Mouse (Mus musculus) midbrain, embryonic 13.5 days (tissue): ENCODE measurements around the gene Zfand3. TPM values are rescaled to one million over a fixed set of nuclear protein-coding genes. Genes with fewer than 3 reads are reported as not detected.

Experiments
- ATAC-seq: fragments of 200-750 bp; cut with Nextera tagmentation; 2 replicates; pipeline ENCODE4 v1.8.0; 2017; ENCODE audit warnings: mild to moderate bottlenecking, moderate TSS enrichment, moderate library complexity
- H3K27ac ChIP-seq: fragments of 300-500 bp; sonication (generic); 2 replicates; pipeline ENCODE4 v1.5.1; 2015; ENCODE audit warnings: inconsistent platforms, mild to moderate bottlenecking, moderate library complexity
- H3K27me3 ChIP-seq: fragments of 300-500 bp; sonication (generic); 2 replicates; pipeline ENCODE4 v1.6.1; 2015; ENCODE audit warnings: mild to moderate bottlenecking, inconsistent platforms
- H3K36me3 ChIP-seq: fragments of 300-500 bp; sonication (generic); 2 replicates; pipeline ENCODE4 v1.6.1; 2015; ENCODE audit warnings: mild to moderate bottlenecking, inconsistent platforms
- H3K4me1 ChIP-seq: fragments of 300-500 bp; sonication (generic); replicated peaks from 2 replicates; pipeline ENCODE4 v1.6.1; 2015; ENCODE audit warnings: inconsistent platforms
- H3K4me2 ChIP-seq: fragments of 300-500 bp; sonication (generic); replicated peaks from 2 replicates; pipeline ENCODE4 v1.6.1; 2015; ENCODE audit warnings: moderate library complexity, mild to moderate bottlenecking, inconsistent platforms
- H3K4me3 ChIP-seq: fragments of 300-500 bp; sonication (generic); replicated peaks from 2 replicates; pipeline ENCODE4 v1.5.1; 2015; ENCODE audit warnings: mild to moderate bottlenecking, inconsistent platforms
- H3K9ac ChIP-seq: fragments of 300-500 bp; sonication (generic); replicated peaks from 2 replicates; pipeline ENCODE4 v1.6.1; 2015; ENCODE audit warnings: mild to moderate bottlenecking, inconsistent platforms
- H3K9me3 ChIP-seq: fragments of 300-500 bp; sonication (generic); 2 replicates; pipeline ENCODE4 v1.6.1; 2016; ENCODE audit warnings: mild to moderate bottlenecking, inconsistent platforms
- WGBS: fragments of 180-500 bp; shearing (Covaris S2); methylation state at CpG from one replicate; pipeline ENCODE4 v1.1.7; 2015; 5-methylcytosine and 5-hydroxymethylcytosine counted together
- polyA plus RNA-seq: library from polyadenylated mRNA; unstranded; fragments of >200 nt; fragmentation: Nextera tagmentation; extraction: Ambion mirVana; gene quantifications from 2 replicates; pipeline ENCODE4 v1.2.1, GENCODE M21; 2015

Zfand3 gene
- polyA plus RNA-seq, 1 experiment from 2014 or later = 85.4 TPM

- Histone ChIP-seq H3K9ac (no peak overlapping the region), H3K36me3 (no peaks in the 10 kb centered on the region), H3K4me1 (no peaks in the 10 kb centered on the region), H3K27me3 (no peaks in the 10 kb centered on the region), H3K4me3 (no peak overlapping the region), H3K9me3 (0 out of 2 replicates have a peak, but pooled peaks cover 3% of the 10 kb centered on the region), H3K27ac (no peak overlapping the region), H3K4me2 (no peak overlapping the region)
- WGBS = 80% methylated on average over 5 of the region's 5 CpGs
- no peak for ATAC-seq
These were observed 21.3 kb upstream of the Zfand3 start for GRCm38 (mm10) chr17:29983190-29983589.

DNA sequence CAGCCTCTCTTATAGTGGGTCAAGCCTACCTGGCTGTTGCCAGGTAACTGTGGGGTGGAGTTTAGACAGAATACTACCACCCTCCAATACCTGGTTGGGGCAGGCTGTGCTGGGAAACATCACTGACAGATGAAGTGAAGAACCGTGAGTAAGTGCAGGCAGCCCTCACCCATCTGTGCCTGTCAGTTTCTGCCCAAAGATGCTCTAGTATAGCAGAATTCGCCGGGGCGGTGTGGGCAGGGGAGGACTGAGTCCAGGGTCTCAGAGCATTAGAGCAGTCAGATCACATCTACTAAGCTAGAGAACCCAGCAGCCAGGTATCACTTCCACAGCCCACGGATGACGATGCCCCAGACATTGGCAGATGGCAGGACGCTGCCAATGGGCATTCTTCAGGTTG is 19.6 kb upstream of the Zfand3 start:
- no peak for ATAC-seq
- Histone ChIP-seq H3K4me2 (no peak overlapping the region), H3K9me3 (0 out of 2 replicates have a peak, but pooled peaks cover 3% of the 10 kb centered on the region), H3K9ac (no peak overlapping the region), H3K27me3 (no peaks in the 10 kb centered on the region), H3K4me3 (no peak overlapping the region), H3K36me3 (no peaks in the 10 kb centered on the region), H3K4me1 (no peaks in the 10 kb centered on the region), H3K27ac (no peak overlapping the region)
- 90% methylated on average over 7 of the region's 7 CpGs for WGBS

GRCm38 (mm10) chr17:29985534-29985933 is 19.0 kb upstream of the Zfand3 start:
- Histone ChIP-seq H3K27ac (no peak overlapping the region), H3K9ac (no peak overlapping the region), H3K36me3 (no peaks in the 10 kb centered on the region), H3K4me3 (no peak overlapping the region), H3K27me3 (no peaks in the 10 kb centered on the region), H3K4me2 (no peak overlapping the region), H3K4me1 (no peaks in the 10 kb centered on the region), H3K9me3 (0 out of 2 replicates have a peak, but pooled peaks cover 3% of the 10 kb centered on the region)
- no peak for ATAC-seq
- WGBS = 34% methylated on average over 3 of the region's 3 CpGs

- WGBS = 83% methylated on average over 5 of the region's 5 CpGs
- no peak overlapping the region for H3K9ac ChIP-seq
- ATAC-seq = no peak
- no peaks in the 10 kb centered on the region for H3K9me3 ChIP-seq
- H3K4me3 ChIP-seq = no peak overlapping the region
- H3K4me2 ChIP-seq = no peak overlapping the region
- no peaks in the 10 kb centered on the region for H3K4me1 ChIP-seq
- no peaks in the 10 kb centered on the region for H3K36me3 ChIP-seq
- no peaks in the 10 kb centered on the region for H3K27me3 ChIP-seq
- H3K27ac ChIP-seq = no peak overlapping the region
These were observed 16.4 kb upstream of the Zfand3 start for GRCm38 (mm10) chr17:29988141-29988540.

GRCm38 (mm10) chr17:29989653-29990052 is 14.9 kb upstream of the Zfand3 start:
- Histone ChIP-seq H3K4me1 (no peaks in the 10 kb centered on the region), H3K27me3 (no peaks in the 10 kb centered on the region), H3K27ac (no peak overlapping the region), H3K9ac (no peak overlapping the region), H3K4me3 (no peak overlapping the region), H3K9me3 (no peaks in the 10 kb centered on the region), H3K36me3 (no peaks in the 10 kb centered on the region), H3K4me2 (no peak overlapping the region)
- WGBS = 90% methylated on average over 5 of the region's 5 CpGs
- ATAC-seq = no peak

- Histone ChIP-seq H3K9me3 (no peaks in the 10 kb centered on the region), H3K36me3 (no peaks in the 10 kb centered on the region), H3K9ac (no peak overlapping the region), H3K4me3 (no peak overlapping the region), H3K4me1 (no peaks in the 10 kb centered on the region), H3K27me3 (no peaks in the 10 kb centered on the region), H3K27ac (no peak overlapping the region), H3K4me2 (no peak overlapping the region)
- ATAC-seq = no peak
- 97% methylated on average over 3 of the region's 3 CpGs for WGBS
These were observed 14.4 kb upstream of the Zfand3 start for GRCm38 (mm10) chr17:29990136-29990535.

DNA sequence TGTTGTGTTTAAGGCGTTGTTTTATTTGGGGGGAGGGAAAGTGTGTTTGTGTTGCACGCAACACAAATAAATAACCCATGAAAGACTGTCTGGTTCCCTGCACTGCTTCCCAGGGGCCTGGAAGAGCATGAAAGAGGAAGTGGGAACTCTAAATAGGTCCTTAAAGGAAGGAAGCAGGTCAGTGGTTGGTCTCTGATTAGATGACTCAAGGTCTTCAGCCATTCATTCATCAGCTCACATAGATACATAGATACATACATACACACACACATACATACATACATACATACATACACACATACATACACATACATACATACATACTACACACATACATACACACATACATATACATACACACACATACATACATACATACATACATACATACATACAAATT is 13.7 kb upstream of the Zfand3 start:
- no peaks in the 10 kb centered on the region for H3K27me3 ChIP-seq
- H3K9me3 ChIP-seq = no peaks in the 10 kb centered on the region
- 91% methylated on average over 2 of the region's 2 CpGs for WGBS
- H3K9ac ChIP-seq = no peak overlapping the region
- no peak overlapping the region for H3K4me2 ChIP-seq
- H3K27ac ChIP-seq = no peak overlapping the region
- H3K4me3 ChIP-seq = no peak overlapping the region
- no peaks in the 10 kb centered on the region for H3K4me1 ChIP-seq
- no peak for ATAC-seq
- H3K36me3 ChIP-seq = no peaks in the 10 kb centered on the region

DNA sequence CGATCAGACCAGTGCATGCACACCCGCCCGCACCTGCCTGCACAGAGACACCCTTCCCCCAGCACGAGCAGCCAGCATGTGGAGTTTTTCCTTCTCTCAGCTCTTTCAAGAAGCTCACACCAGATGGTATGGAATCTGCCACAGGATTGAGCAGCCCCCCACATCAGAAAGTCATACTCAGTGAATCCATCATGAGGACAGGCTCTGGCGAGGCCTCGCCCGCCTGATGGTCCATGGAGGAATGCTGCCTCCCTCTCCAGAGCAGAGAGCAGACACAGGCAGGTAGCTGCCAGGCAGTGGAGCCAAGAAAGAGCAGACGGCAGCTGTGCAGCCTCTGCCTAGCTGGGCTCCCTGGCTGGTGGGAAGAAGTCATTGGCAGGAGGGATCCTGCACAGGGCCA is 11.0 kb upstream of the Zfand3 start:
- Histone ChIP-seq H3K9ac (no peak overlapping the region), H3K4me2 (no peak overlapping the region), H3K9me3 (no peaks in the 10 kb centered on the region), H3K4me1 (no peaks in the 10 kb centered on the region), H3K27ac (no peak overlapping the region), H3K36me3 (no peaks in the 10 kb centered on the region), H3K27me3 (no peaks in the 10 kb centered on the region), H3K4me3 (no peak overlapping the region)
- ATAC-seq = no peak
- 79% methylated on average over 8 of the region's 8 CpGs for WGBS

- Histone ChIP-seq H3K4me1 (peaks cover 4% of the 10 kb centered on the region; the same call in 1 of the 2 replicates), H3K4me3 (no peak overlapping the region), H3K36me3 (no peaks in the 10 kb centered on the region), H3K4me2 (no peak overlapping the region), H3K27ac (no peak overlapping the region), H3K9ac (no peak overlapping the region), H3K9me3 (no peaks in the 10 kb centered on the region), H3K27me3 (no peaks in the 10 kb centered on the region)
- 88% methylated on average over 3 of the region's 3 CpGs for WGBS
- ATAC-seq = no peak
These were observed 10.5 kb upstream of the Zfand3 start for GRCm38 (mm10) chr17:29994011-29994410.

DNA sequence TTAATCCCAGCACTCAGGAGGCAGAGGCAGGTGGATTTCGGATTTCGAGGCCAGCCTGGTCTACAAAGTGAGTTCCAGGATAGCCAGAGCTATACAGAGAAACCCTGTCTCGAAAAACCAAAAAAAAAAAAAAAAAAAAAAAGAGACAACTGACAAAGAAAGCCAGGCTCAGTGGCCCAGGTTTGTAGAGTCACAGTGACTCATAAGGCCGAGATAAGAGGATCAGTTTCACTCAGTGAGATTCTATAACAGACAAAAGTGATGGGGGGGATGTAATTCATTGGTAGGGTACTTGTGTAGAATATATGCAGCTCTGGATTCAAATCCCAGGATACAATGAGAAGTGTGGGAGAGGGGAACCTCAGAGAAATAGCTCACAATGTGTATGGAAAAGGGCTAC is 10.1 kb upstream of the Zfand3 start:
- Histone ChIP-seq H3K36me3 (no peaks in the 10 kb centered on the region), H3K4me2 (no peak overlapping the region), H3K9ac (no peak overlapping the region), H3K4me3 (no peak overlapping the region), H3K27ac (no peak overlapping the region), H3K4me1 (peaks cover 6% of the 10 kb centered on the region; the same call in 1 of the 2 replicates), H3K9me3 (no peaks in the 10 kb centered on the region), H3K27me3 (no peaks in the 10 kb centered on the region)
- 73% methylated on average over 4 of the region's 4 CpGs for WGBS
- ATAC-seq = no peak

DNA sequence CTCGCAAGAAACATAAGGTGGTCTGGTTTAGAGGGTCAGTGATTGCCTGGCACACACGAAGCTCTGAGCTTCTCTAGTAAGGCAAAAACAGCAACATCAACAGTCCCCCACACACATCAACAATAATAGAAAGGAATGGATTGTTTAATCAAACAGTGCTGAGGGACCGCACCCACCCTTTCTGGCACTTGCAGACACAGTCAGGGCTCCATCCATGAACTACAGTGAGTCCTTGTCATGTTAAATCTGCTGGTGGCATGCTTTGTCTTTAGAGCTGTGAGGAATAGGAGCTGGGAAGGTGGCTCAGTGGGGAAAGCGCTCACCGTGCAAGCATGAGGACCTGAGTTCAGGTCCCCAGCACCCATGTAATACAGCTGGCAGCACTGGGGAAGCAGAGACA is 8.5 kb upstream of the Zfand3 start:
- no peak overlapping the region for H3K4me3 ChIP-seq
- no peak overlapping the region for H3K27ac ChIP-seq
- H3K9me3 ChIP-seq = no peaks in the 10 kb centered on the region
- no peaks in the 10 kb centered on the region for H3K36me3 ChIP-seq
- peaks cover 6% of the 10 kb centered on the region; the same call in 1 of the 2 replicates for H3K4me1 ChIP-seq
- ATAC-seq = no peak
- H3K27me3 ChIP-seq = no peaks in the 10 kb centered on the region
- WGBS = 93% methylated on average over 5 of the region's 5 CpGs
- no peak overlapping the region for H3K9ac ChIP-seq
- no peak overlapping the region for H3K4me2 ChIP-seq

DNA sequence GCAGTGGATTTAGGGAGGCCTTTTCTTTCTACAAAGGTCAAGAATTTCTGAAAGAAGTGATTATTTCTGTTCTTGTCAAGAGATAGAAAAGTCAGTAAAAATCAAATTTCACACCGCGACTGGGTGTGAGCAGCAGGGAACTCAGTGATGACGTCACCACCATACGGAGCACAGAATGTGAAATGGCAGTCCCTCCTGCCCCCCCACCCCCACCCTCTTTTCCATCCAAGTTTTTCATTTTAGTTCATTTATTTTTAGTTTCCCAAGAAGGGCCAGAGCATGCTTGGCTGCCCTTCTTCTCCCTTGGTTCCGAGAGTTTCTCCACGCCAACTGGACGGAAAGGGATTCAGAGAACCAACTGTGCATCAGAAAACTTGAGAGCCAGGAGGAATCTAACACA is 6.8 kb upstream of the Zfand3 start:
- Histone ChIP-seq H3K27me3 (no peaks in the 10 kb centered on the region), H3K9me3 (no peaks in the 10 kb centered on the region), H3K36me3 (no peaks in the 10 kb centered on the region), H3K4me1 (peaks cover 8% of the 10 kb centered on the region), H3K4me3 (no peak overlapping the region), H3K9ac (no peak overlapping the region), H3K27ac (no peak overlapping the region), H3K4me2 (no peak overlapping the region)
- WGBS = 55% methylated on average over 7 of the region's 7 CpGs
- no peak for ATAC-seq

GRCm38 (mm10) chr17:29998566-29999295 is 5.8 kb upstream of the Zfand3 start:
- 33% methylated on average over 24 of the region's 24 CpGs for WGBS
- ATAC-seq = no peak
- Histone ChIP-seq H3K4me1 (peaks cover 18% of the 10 kb centered on the region), H3K27ac (no peak overlapping the region), H3K27me3 (no peaks in the 10 kb centered on the region), H3K4me3 (no peak overlapping the region), H3K9me3 (no peaks in the 10 kb centered on the region), H3K4me2 (no peak overlapping the region), H3K36me3 (no peaks in the 10 kb centered on the region), H3K9ac (no peak overlapping the region)
